Mouse (Mus musculus) myocyte (in vitro differentiated cells): ENCODE results near the gene Kpna3.

Experiments
- E2F4 ChIP-seq: IDR thresholded peaks from one replicate; pipeline ENCODE4 v1.6.1; 2011; ENCODE audit warnings: mild to moderate bottlenecking, control low read depth, moderate library complexity; ENCODE audit not compliant: insufficient read depth
- MAX ChIP-seq: IDR thresholded peaks from one replicate; pipeline ENCODE4 v1.6.1; 2011; ENCODE audit warnings: low read depth, mild to moderate bottlenecking, control low read depth
- MYOD1 ChIP-seq, 3 experiments: IDR thresholded peaks; one replicate each; pipeline ENCODE4 v1.6.1; 2011; ENCODE audit warnings: control low read depth in 2 of 3, low read depth in 2 of 3, mild to moderate bottlenecking in 2 of 3, moderate library complexity in 1 of 3; ENCODE audit not compliant: insufficient read length in 2 of 3, control insufficient read depth in 1 of 3
- MYOG ChIP-seq, 3 experiments: IDR thresholded peaks; one replicate each; pipeline ENCODE4 v1.6.1; 2011; ENCODE audit warnings: control low read depth in 2 of 3, low read depth in 2 of 3, mild to moderate bottlenecking in 2 of 3; ENCODE audit not compliant: insufficient read length in 2 of 3, control insufficient read depth in 1 of 3, insufficient read depth in 1 of 3
- POLR2A ChIP-seq: IDR thresholded peaks from one replicate; pipeline ENCODE4 v1.6.1; 2011; ENCODE audit warnings: low read depth, mild to moderate bottlenecking, control low read depth, moderate library complexity; ENCODE audit not compliant: insufficient read length
- POLR2AphosphoS2 ChIP-seq: IDR thresholded peaks from one replicate; pipeline ENCODE4 v1.6.1; 2011; ENCODE audit warnings: low read depth, control low read depth; ENCODE audit not compliant: insufficient read length
- USF1 ChIP-seq: IDR thresholded peaks from one replicate; pipeline ENCODE4 v1.6.1; 2011; ENCODE audit warnings: low read depth, mild to moderate bottlenecking, control low read depth, moderate library complexity

GRCm38 (mm10) chr14:61407055-61407454 lies 32.6 kb downstream of the Kpna3 start:
- TF ChIP-seq MAX (no peak), POLR2AphosphoS2 (no peak), E2F4 (no peak), MYOG (IDR thresholded peaks at IDR 0.05; ENCODE audit: control insufficient read depth in 1 of 3, insufficient read depth in 1 of 3, insufficient read length in 2 of 3, low read depth in 2 of 3) (no peak), POLR2A (no peak), MYOD1 (IDR thresholded peaks at IDR 0.05; ENCODE audit: control insufficient read depth in 1 of 3, insufficient read length in 2 of 3, low read depth in 2 of 3) (no peak), USF1 (no peak)
